Mouse (Mus musculus) CH12.LX (cell line): ENCODE data around the gene Fkbp15.

Experiments used
- CTCF ChIP-seq, 2 experiments: IDR thresholded peaks in 1 of 2; conservative IDR thresholded peaks in 1 of 2; 2 replicates each; pipeline ENCODE4 v1.5.1; 2011 to 2012; ENCODE audit warnings: low read depth in 2 of 2, low read length in 2 of 2, improper control_type of control experiment in 1 of 2, inconsistent platforms in 1 of 2, mild to moderate bottlenecking in 1 of 2, moderate library complexity in 1 of 2
- E2F4 ChIP-seq: IDR thresholded peaks from 2 replicates; pipeline ENCODE4 v1.6.1; 2011; ENCODE audit warnings: low read depth, low read length, improper control_type of control experiment; ENCODE audit not compliant: insufficient replicate concordance
- EP300 ChIP-seq: IDR thresholded peaks from 2 replicates; pipeline ENCODE4 v1.6.1; 2011; ENCODE audit warnings: low read length, improper control_type of control experiment
- GABPA ChIP-seq: IDR thresholded peaks from 2 replicates; pipeline ENCODE4 v1.6.1; 2012; ENCODE audit warnings: low read depth, low read length, improper control_type of control experiment, inconsistent platforms; ENCODE audit not compliant: insufficient replicate concordance
- MAX ChIP-seq: IDR thresholded peaks from 2 replicates; pipeline ENCODE4 v1.6.1; 2011; ENCODE audit warnings: low read length, improper control_type of control experiment
- POLR2A ChIP-seq: IDR thresholded peaks from 2 replicates; pipeline ENCODE4 v1.6.1; 2011; ENCODE audit warnings: low read depth, mild to moderate bottlenecking, improper control_type of control experiment, low read length
- RAD21 ChIP-seq: IDR thresholded peaks from 2 replicates; pipeline ENCODE4 v1.6.1; 2011; ENCODE audit warnings: low read depth, mild to moderate bottlenecking, low read length, improper control_type of control experiment, moderate library complexity
- USF1 ChIP-seq: IDR thresholded peaks from 2 replicates; pipeline ENCODE4 v1.6.1; 2014; ENCODE audit warnings: low read depth, mild to moderate bottlenecking, inconsistent platforms, low read length, improper control_type of control experiment
- USF2 ChIP-seq: conservative IDR thresholded peaks from 2 replicates; pipeline ENCODE4 v1.6.1; 2011; ENCODE audit warnings: low read depth, low read length, improper control_type of control experiment
- ZMIZ1 ChIP-seq: IDR thresholded peaks from 2 replicates; pipeline ENCODE4 v1.6.1; 2012; ENCODE audit warnings: low read depth, mild to moderate bottlenecking, inconsistent platforms, low read length, improper control_type of control experiment
- ZNF384 ChIP-seq: IDR thresholded peaks from 2 replicates; pipeline ENCODE4 v1.6.1; 2012; ENCODE audit warnings: low read depth, low read length, improper control_type of control experiment, inconsistent platforms

DNA sequence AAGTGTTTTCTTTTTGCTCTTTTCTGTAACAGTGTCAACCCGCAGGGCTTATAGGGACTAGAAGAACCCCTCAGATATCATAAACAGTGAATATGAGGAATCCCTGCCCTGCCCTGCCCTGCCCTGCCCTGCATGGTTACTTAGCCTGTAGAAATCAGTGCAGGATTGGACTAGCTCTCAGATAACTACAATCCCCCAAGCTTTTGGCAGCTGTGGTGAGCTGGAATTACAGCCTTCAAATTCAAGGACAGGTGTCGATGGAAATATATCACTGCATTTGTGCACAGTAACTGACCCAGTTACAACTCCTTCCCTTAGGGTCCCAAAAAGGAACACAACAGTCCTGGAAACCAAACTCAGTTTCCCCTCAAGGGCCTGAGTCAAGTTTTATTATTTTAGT, 60.3 kb downstream of the Fkbp15 start:
- no peak for TF ChIP-seq E2F4
- no peak for TF ChIP-seq EP300
- no peak for TF ChIP-seq ZMIZ1
- no peak for TF ChIP-seq USF1
- no peak for TF ChIP-seq CTCF (conservative IDR thresholded peaks at IDR 0.05 in 1 of 2, IDR thresholded peaks at IDR 0.05 in 1 of 2; ENCODE audit: low read depth in 2 of 2, low read length in 2 of 2)
- no peak for TF ChIP-seq RAD21
- TF ChIP-seq POLR2A, result no peak
- TF ChIP-seq MAX, result no peak
- TF ChIP-seq GABPA, result no peak
- no peak for TF ChIP-seq USF2
- no peak for TF ChIP-seq ZNF384
